Mouse (Mus musculus) thymus, adult 2 months (tissue): Measurements from ENCODE around the gene Csnk1g2.

Source experiments
- CTCF ChIP-seq: fragments of 200-500 bp; IDR thresholded peaks from 2 replicates; pipeline ENCODE4 v1.5.1; 2012; ENCODE audit warnings: mild to moderate bottlenecking, control low read depth, low read length, moderate library complexity, borderline replicate concordance; ENCODE audit not compliant: control insufficient read depth, poor library complexity, insufficient read depth; ENCODE audit errors: extremely low read depth
- POLR2A ChIP-seq: fragments of 200-500 bp; IDR thresholded peaks from 2 replicates; pipeline ENCODE4 v1.6.1; 2012; ENCODE audit warnings: mild to moderate bottlenecking, low read length, control low read depth, moderate library complexity; ENCODE audit not compliant: control insufficient read depth, poor library complexity, insufficient read depth; ENCODE audit errors: extremely low read depth

DNA sequence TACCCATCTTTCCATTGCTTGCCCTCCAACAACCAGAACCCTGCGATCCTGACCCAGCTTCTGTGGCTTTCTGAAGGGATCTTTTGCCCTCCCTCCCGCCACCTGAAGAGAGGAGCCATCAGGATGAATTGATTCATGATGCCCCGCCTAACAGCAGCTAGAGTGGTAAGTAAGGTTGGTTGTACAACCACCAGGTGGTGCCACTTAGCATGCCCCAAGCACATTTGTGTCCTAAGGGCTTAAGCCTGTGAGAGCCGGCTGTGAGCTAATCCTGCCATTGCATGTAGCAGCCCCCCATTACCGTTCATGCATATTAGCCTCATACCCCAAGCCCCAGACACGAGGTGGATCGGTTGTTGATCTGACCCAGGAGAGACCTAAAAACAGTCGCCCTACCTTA is 43.7 kb upstream of the Csnk1g2 start:
- TF ChIP-seq POLR2A (no peak), CTCF (peak; percentile 64; the same call in 1 of the 2 replicates)
